Mouse (Mus musculus) heart, adult 2 months (tissue): ENCODE measurements around the gene Mok. TPM values are rescaled to one million over a fixed set of nuclear protein-coding genes. Genes with fewer than 3 reads are reported as not detected.

Experiments
- DNase-seq, 2 experiments: peaks; one replicate each; pipeline ENCODE4 v3.0.0; 2021
- H3K27ac ChIP-seq: fragments of 200-600 bp; 2 replicates; pipeline ENCODE4 v1.8.1; 2022
- H3K27me3 ChIP-seq: fragments of 200-500 bp; 2 replicates; pipeline ENCODE4 v1.6.1; 2012; ENCODE audit warnings: mild to moderate bottlenecking, low read length, inconsistent platforms, mixed read lengths; ENCODE audit not compliant: control insufficient read depth, insufficient read depth
- H3K36me3 ChIP-seq: fragments of 200-500 bp; 2 replicates; pipeline ENCODE4 v1.6.1; 2012; ENCODE audit warnings: low read length, inconsistent platforms; ENCODE audit not compliant: control insufficient read depth, insufficient read depth
- H3K4me1 ChIP-seq: fragments of 200-500 bp; 2 replicates; pipeline ENCODE4 v1.6.1; 2011; ENCODE audit warnings: low read length; ENCODE audit not compliant: control insufficient read depth, insufficient read depth
- H3K4me3 ChIP-seq: fragments of 200-600 bp; 2 replicates; pipeline ENCODE4 v1.8.1; 2022
- H3K79me2 ChIP-seq: fragments of 200-500 bp; replicated peaks from 2 replicates; pipeline ENCODE4 v1.6.1; 2012; ENCODE audit warnings: mild to moderate bottlenecking, inconsistent platforms, low read length, moderate library complexity, mixed read lengths; ENCODE audit not compliant: control insufficient read depth, insufficient read depth
- H3K9ac ChIP-seq: fragments of 200-500 bp; 2 replicates; pipeline ENCODE4 v1.6.1; 2012; ENCODE audit warnings: low read depth, mild to moderate bottlenecking, control low read depth, inconsistent platforms, low read length, mixed read lengths
- CTCF ChIP-seq: fragments of 200-600 bp; IDR thresholded peaks from 2 replicates; pipeline ENCODE4 v1.8.1; 2022; ENCODE audit warnings: antibody characterized with exemption, mild to moderate bottlenecking, moderate library complexity
- EP300 ChIP-seq: fragments of 200-500 bp; IDR thresholded peaks from 2 replicates; pipeline ENCODE4 v1.6.1; 2011; ENCODE audit warnings: low read depth, low read length, control low read depth; ENCODE audit not compliant: insufficient read depth
- POLR2A ChIP-seq: fragments of 200-500 bp; IDR thresholded peaks from 2 replicates; pipeline ENCODE4 v1.6.1; 2011; ENCODE audit warnings: mild to moderate bottlenecking, low read depth, low read length, control low read depth; ENCODE audit not compliant: insufficient read depth
- WGBS: fragments of 180-500 bp; shearing (Covaris S2); methylation state at CpG from one replicate; pipeline ENCODE4 v1.1.7; 2018; 5-methylcytosine and 5-hydroxymethylcytosine counted together
- intact Hi-C: fragments of 180-260 bp; cut with DNase I; formaldehyde crosslinking; loops from one replicate; pipeline ENCODE4 v1.15.1; 2025
- polyA plus RNA-seq: library from polyadenylated mRNA; depleted of rRNA; stranded (reverse); fragments of >200 nt; gene quantifications from 2 replicates; pipeline ENCODE4 v1.2.3, GENCODE M21; 2012
- total RNA-seq, 2 experiments: library from RNA; stranded (reverse); gene quantifications; 2 replicates each; pipeline ENCODE4 v1.2.3; 2021

Gene Mok
- total and polyA plus RNA-seq, 3 experiments, result 0.36 to 1.1 (median 0.86) TPM

DNA sequence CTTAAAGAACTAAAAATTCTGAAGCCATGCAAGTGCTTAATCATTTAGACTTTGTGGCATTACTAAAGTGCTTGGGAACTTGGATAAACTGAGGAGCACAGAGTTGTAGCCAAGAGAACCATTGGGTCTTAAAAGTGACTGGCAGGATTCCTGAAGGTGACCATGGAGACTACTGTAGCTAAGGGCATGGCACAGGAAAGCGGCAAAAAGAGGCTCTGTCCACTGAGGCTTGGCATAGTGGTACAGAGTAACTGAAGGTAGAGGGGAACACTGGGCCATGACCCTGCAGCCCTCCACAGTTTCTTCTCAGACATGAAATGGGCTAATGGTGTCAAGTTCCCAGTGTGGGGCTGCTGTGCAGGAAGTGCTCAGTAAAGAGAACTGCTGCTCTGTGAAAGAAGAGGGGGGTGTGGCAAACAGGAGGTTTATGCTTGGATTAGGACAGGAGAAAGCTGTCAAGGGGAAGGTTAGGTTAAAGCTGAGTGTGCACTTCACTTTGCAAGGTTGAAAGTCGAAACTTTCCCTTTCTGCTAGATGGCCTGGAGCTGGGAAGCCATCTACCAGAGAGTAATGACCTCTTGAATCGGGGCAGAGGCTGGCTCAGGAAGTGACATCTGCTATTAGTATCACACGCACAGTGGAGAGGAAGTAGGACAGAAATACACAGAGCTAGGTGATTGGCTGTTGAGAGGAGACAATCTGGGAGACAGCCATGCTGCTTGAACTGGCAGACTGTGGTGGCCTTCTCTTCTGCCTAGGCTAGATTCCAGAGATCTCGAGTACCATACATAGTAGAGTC is 64.9 kb downstream of the Mok start:
- no peaks in the 10 kb centered on the region for H3K27me3 ChIP-seq
- H3K36me3 ChIP-seq, result no peaks in the 10 kb centered on the region
- no peak overlapping the region for H3K4me3 ChIP-seq
- 40% methylated on average over 5 of the region's 5 CpGs for WGBS
- H3K27ac ChIP-seq, result no peak overlapping the region
- no peak for TF ChIP-seq POLR2A
- no peak for TF ChIP-seq EP300
- TF ChIP-seq CTCF, result no peak
- H3K9ac ChIP-seq, result no peak overlapping the region
- H3K4me1 ChIP-seq, result peaks cover 5% of the 10 kb centered on the region
- no peak for DNase-seq
- H3K79me2 ChIP-seq, result peaks cover 9% of the 10 kb centered on the region
- intact Hi-C loops, result no loop called here

GRCm38 (mm10) chr12:110771961-110772360 is 68.8 kb downstream of the Mok start:
- intact Hi-C loops, result no loop called here
- Histone ChIP-seq H3K4me1 (peaks cover 13% of the 10 kb centered on the region), H3K36me3 (no peaks in the 10 kb centered on the region), H3K9ac (no peak overlapping the region), H3K79me2 (peaks cover 11% of the 10 kb centered on the region), H3K27me3 (no peaks in the 10 kb centered on the region), H3K27ac (no peak overlapping the region), H3K4me3 (no peak overlapping the region)
- DNase-seq, result no peak
- TF ChIP-seq POLR2A (no peak), EP300 (no peak), CTCF (no peak)
- WGBS, result 96% methylated on average over 6 of the region's 6 CpGs

DNA sequence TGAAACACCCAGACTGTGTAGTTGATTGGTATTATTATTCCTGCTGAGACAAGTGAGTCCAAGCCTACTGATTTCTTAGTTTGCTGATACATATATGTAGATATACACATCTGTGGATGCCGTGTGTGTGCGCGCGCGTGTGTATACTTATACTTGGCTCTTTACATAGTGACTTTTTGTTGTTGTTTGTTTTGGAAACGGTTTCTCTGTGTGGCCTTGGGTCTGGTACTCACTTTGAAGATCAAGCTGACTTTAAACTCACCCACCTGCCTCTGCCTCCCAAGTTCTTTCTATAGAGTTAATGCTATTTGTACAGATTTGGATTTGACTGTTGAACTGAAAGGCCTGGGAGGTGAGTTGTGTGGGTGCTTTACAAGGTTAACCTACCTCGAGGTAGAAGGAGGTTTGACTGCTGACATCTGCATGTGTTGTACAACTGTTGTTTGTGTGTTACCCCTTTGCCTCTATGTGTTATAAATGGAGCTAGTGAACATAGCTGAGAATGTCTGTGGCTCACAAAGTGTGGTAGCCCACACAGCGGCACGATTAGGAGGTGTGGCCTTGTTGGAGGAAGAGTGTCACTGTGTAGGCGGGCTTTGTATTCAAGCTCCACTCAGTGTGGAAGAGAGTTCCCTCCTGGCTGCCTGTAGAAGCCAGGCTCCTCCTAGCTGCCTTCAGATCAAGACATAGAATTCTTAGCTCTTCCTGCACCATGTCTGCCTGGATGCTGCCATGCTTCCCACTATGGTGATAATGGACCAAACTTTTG is 70.1 kb downstream of the Mok start:
- H3K36me3 ChIP-seq, result no peaks in the 10 kb centered on the region
- H3K4me3 ChIP-seq, result no peak overlapping the region
- H3K27ac ChIP-seq, result no peak overlapping the region
- H3K4me1 ChIP-seq, result peaks cover 12% of the 10 kb centered on the region
- intact Hi-C loops, result no loop called here
- TF ChIP-seq EP300 (no peak), CTCF (no peak), POLR2A (no peak)
- 84% methylated on average over 10 of the region's 10 CpGs for WGBS
- H3K9ac ChIP-seq, result no peak overlapping the region
- H3K79me2 ChIP-seq, result peaks cover 11% of the 10 kb centered on the region
- H3K27me3 ChIP-seq, result no peaks in the 10 kb centered on the region
- DNase-seq, result peak in 1 of 2 experiments; percentile 13

DNA sequence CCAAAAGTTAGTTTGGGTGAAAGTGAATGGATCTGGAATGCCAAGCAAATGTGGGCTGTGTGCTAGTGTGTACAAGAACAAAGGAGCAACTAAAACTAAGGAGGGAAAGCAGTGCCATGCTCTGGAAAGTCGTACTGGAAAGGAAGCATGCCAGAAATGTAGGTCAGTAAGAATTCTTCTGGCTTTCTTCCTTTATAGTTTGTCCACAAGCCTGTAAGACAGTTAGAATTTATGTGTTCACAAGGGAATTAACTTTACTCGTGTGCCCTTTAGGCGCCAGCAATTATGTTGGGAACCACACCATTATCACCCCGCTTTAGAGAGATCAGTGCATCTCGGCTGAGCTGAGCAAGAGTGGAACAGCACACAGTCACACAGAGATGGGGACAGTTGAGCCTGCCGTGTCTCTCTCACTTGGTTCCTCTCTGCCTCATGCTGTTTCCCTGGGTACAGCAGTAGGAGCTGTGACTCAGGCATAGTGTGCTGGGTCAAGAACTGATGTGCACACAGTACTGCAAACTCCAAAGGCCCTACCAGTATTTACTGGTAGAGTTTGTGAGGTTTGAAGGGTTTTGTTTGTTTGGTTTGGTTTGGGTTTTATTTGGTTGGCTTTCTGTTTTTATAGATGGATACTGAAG is 71.0 kb downstream of the Mok start:
- TF ChIP-seq EP300, result no peak
- no peak for TF ChIP-seq POLR2A
- TF ChIP-seq CTCF, result no peak
- H3K27ac ChIP-seq, result no peak overlapping the region
- H3K4me3 ChIP-seq, result no peak overlapping the region
- H3K36me3 ChIP-seq, result no peaks in the 10 kb centered on the region
- DNase-seq, result no peak
- H3K27me3 ChIP-seq, result no peaks in the 10 kb centered on the region
- H3K9ac ChIP-seq, result no peak overlapping the region; the same call in 1 of the 2 replicates
- intact Hi-C loops, result no loop called here
- WGBS, result 52% methylated on average over 6 of the region's 6 CpGs
- peaks cover 11% of the 10 kb centered on the region for H3K79me2 ChIP-seq
- peaks cover 9% of the 10 kb centered on the region for H3K4me1 ChIP-seq

DNA sequence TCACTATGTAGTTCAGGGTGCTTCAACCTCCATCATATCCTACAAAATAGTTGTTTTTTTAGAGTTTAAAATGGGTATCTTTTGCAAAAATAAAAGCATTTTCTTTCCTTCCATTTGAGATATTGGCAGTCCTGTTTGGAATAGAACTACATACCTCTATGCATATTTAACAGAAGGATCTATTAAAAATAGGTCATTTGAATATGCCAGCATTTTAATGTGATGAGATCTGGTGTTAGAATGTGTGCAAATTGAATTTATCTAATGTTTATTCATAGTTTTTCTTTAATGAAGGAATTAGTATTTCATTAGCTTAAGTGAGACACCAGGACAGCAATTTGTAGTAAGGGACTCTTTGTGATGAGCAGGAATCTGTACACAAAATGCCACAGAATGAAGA is 72.2 kb downstream of the Mok start:
- TF ChIP-seq CTCF (no peak), EP300 (no peak), POLR2A (no peak)

DNA sequence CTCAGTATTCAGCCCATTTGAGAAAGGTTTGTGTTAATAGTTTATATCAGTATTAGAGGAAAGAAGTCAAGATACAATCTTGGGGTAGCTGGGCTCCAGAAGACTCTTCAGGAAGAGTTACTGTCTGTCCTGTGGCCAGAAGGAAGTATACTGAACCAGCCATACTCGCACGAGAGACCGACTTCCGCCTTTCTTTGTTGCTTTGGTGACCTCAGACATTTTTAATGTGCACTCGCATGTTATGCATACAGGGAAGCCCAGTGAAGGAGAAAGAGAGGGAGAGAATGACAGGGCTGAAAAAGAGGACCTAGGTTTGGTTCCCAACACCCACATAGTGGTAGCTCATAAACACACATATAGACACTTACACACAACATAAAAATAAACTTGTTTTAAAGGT is 76.2 kb downstream of the Mok start:
- no peak for TF ChIP-seq CTCF
- no peak for TF ChIP-seq EP300
- TF ChIP-seq POLR2A, result no peak
- Histone ChIP-seq H3K4me1 (peaks cover 4% of the 10 kb centered on the region), H3K79me2 (peaks cover 2% of the 10 kb centered on the region), H3K9ac (no peak overlapping the region), H3K27me3 (no peaks in the 10 kb centered on the region), H3K4me3 (no peak overlapping the region), H3K36me3 (no peaks in the 10 kb centered on the region), H3K27ac (no peak overlapping the region)
- peak in 1 of 2 experiments; percentile 13 for DNase-seq
- intact Hi-C loops, result no loop called here
- WGBS, result 76% methylated on average over 5 of the region's 5 CpGs

More for the DNA sequence above, 72.2 kb downstream of the Mok start:
- Histone ChIP-seq H3K27me3 (no peaks in the 10 kb centered on the region), H3K36me3 (no peaks in the 10 kb centered on the region), H3K4me3 (no peak overlapping the region), H3K4me1 (peaks cover 9% of the 10 kb centered on the region), H3K27ac (no peak overlapping the region), H3K9ac (no peak overlapping the region), H3K79me2 (peaks cover 11% of the 10 kb centered on the region)
- intact Hi-C loops, result no loop called here
- DNase-seq, result no peak
